ENCODE assay signal across 28 mouse cellular contexts in genomic region chr15:80129982-80130381, GRCm38 (mm10). TPM values are rescaled to one million over a fixed set of nuclear protein-coding genes. Genes with fewer than 3 reads are reported as not detected.
DNase-seq lines count a peak whose midpoint lies in the region; ATAC-seq and TF ChIP-seq lines count a peak whose summit lies in the region.
"Had no signal": no experiment of that assay in that cellular context is flagged by ENCODE, and none has a peak within 500 bp of the region (broad histone marks: within the 10 kb centered on the region; RNA-seq: fewer than 3 reads in every experiment).

No protein-coding gene starts in this region.

- H3K27me3 ChIP-seq in liver, embryonic 11.5 days (replicated peaks; ENCODE audit: control insufficient read depth, insufficient read depth, low read length): no peaks in the 10 kb centered on the region
- H3K27me3 ChIP-seq in liver, embryonic 14.5 days (ENCODE audit: control insufficient read depth, insufficient read depth, low read length): no peaks in the 10 kb centered on the region
- H3K27me3 ChIP-seq in liver, postnatal 0 days (ENCODE audit: insufficient read depth, low read length): no peaks in the 10 kb centered on the region
- H3K27me3 ChIP-seq: embryonic facial prominence, embryonic 12.5 days; embryonic facial prominence, embryonic 15.5 days; forebrain, embryonic 13.5 days; heart, embryonic 13.5 days; Patski had no signal

- ATAC-seq in liver, embryonic 11.5 days (replicated peaks; ENCODE audit: low FRiP score): no peak
- no peak for ATAC-seq in liver, embryonic 14.5 days (ENCODE audit: insufficient read depth)
- ATAC-seq in liver, postnatal 0 days: no peak
- ATAC-seq: CD4-positive, CD25-positive, alpha-beta regulatory T cell, adult 4 months; forebrain, embryonic 13.5 days; forebrain, embryonic 16.5 days; hindbrain, postnatal 0 days; Patski had no signal

- peak overlapping the region; percentile 56; the same call in 1 of the 2 replicates for H3K4me2 ChIP-seq in liver, embryonic 11.5 days
- peak overlapping the region; percentile 74 for H3K4me2 ChIP-seq in liver, embryonic 14.5 days (ENCODE audit: low read depth)
- H3K4me2 ChIP-seq in liver, postnatal 0 days (ENCODE audit: low read depth, low read length): peak overlapping the region; percentile 59; the same call in 1 of the 2 replicates
- H3K4me2 ChIP-seq: embryonic facial prominence, embryonic 12.5 days; embryonic facial prominence, embryonic 15.5 days; forebrain, embryonic 13.5 days; hindbrain, embryonic 14.5 days had no signal

- no peaks in the 10 kb centered on the region for H3K36me3 ChIP-seq in liver, embryonic 11.5 days (ENCODE audit: control insufficient read depth, insufficient read depth, low read length)
- H3K36me3 ChIP-seq in liver, embryonic 14.5 days (replicated peaks; ENCODE audit: control insufficient read depth, insufficient read depth, low read depth): no peaks in the 10 kb centered on the region
- H3K36me3 ChIP-seq in liver, postnatal 0 days (replicated peaks; ENCODE audit: insufficient read depth, low read length): no peaks in the 10 kb centered on the region; the same call in 1 of the 2 replicates
- H3K36me3 ChIP-seq: embryonic facial prominence, embryonic 12.5 days; embryonic facial prominence, embryonic 15.5 days; heart, embryonic 10.5 days; heart, embryonic 13.5 days had no signal

- peak overlapping the region; percentile 14; the same call in 1 of the 2 replicates for H3K27ac ChIP-seq in bone marrow, adult 2 months (ENCODE audit: control insufficient read depth, insufficient read depth, low read depth, low read length, poor library complexity)
- H3K27ac ChIP-seq in liver, embryonic 11.5 days (ENCODE audit: low read depth, low read length): peak overlapping the region; percentile 95
- peak overlapping the region; percentile 96 for H3K27ac ChIP-seq in liver, embryonic 14.5 days
- peak overlapping the region; percentile 99 for H3K27ac ChIP-seq in liver, postnatal 0 days (ENCODE audit: low read depth)
- H3K27ac ChIP-seq: embryonic facial prominence, embryonic 12.5 days; embryonic facial prominence, embryonic 15.5 days; forebrain, embryonic 10.5 days; forebrain, embryonic 13.5 days; heart, adult 2 months; heart, embryonic 10.5 days; heart, embryonic 13.5 days; hindbrain, embryonic 14.5 days; hindbrain, postnatal 0 days had no signal

- DNase-seq in liver, embryonic 11.5 days (ENCODE audit: low spot score): no peak
- DNase-seq in liver, embryonic 14.5 days (ENCODE audit: low read depth in 3 of 3, low spot score in 3 of 3): peak in 1 of 3 experiments; percentile 36
- no peak for DNase-seq in liver, postnatal 0 days
- no peak for DNase-seq in thymus, postnatal 4 days
- DNase-seq in layer of hippocampus, adult 11-12 months (ENCODE audit: low spot score): no peak
- no peak for DNase-seq in MN1 (ENCODE audit: low spot score)
- no peak for DNase-seq in thymus, postnatal 10 days (ENCODE audit: low spot score in 2 of 2)
- DNase-seq: adrenal gland, postnatal 10 days; adrenal gland, postnatal 36 days; cerebellum, adult 11 months; cerebellum, adult 2 months; gastrocnemius, postnatal 10 days; gastrocnemius, postnatal 36 days; heart, adult 2 months; heart, postnatal 14 days; heart, postnatal 4 days had no signal

- peak; percentile 58 for TF ChIP-seq EP300 in liver, embryonic 14.5 days (IDR thresholded peaks at IDR 0.05; ENCODE audit: low read depth)
- peak; percentile 67 for TF ChIP-seq EP300 in liver, postnatal 0 days (IDR thresholded peaks at IDR 0.05; ENCODE audit: low read depth)

- 72% methylated on average over 6 of the region's 6 CpGs for WGBS in bone marrow, adult 2 months
- 66% methylated on average over 6 of the region's 6 CpGs for WGBS in liver, embryonic 11.5 days
- WGBS in liver, embryonic 14.5 days (ENCODE audit: insufficient replicate concordance): 40% methylated on average over 6 of the region's 6 CpGs
- WGBS in liver, postnatal 0 days (ENCODE audit: insufficient replicate concordance): 69% methylated on average over 6 of the region's 6 CpGs

- H3K4me1 ChIP-seq in bone marrow, adult 2 months (ENCODE audit: control insufficient read depth, insufficient read depth, low read length): peaks cover 4% of the 10 kb centered on the region
- H3K4me1 ChIP-seq in liver, embryonic 11.5 days (replicated peaks; ENCODE audit: control insufficient read depth, insufficient read depth, low read length): peaks cover 39% of the 10 kb centered on the region
- H3K4me1 ChIP-seq in liver, embryonic 14.5 days (replicated peaks; ENCODE audit: control insufficient read depth in 2 of 2, insufficient read depth in 2 of 2, low read length in 1 of 2): peaks cover 48 to 60% of the 10 kb centered on the region in 2 experiments
- peaks cover 46% of the 10 kb centered on the region for H3K4me1 ChIP-seq in liver, postnatal 0 days (ENCODE audit: insufficient read depth)

- no peak overlapping the region for H3K9ac ChIP-seq in liver, embryonic 11.5 days (ENCODE audit: low read depth, low read length)
- peak overlapping the region; percentile 72 for H3K9ac ChIP-seq in liver, embryonic 14.5 days (replicated peaks)
- H3K9ac ChIP-seq in liver, postnatal 0 days (replicated peaks): no peak overlapping the region
- H3K9ac ChIP-seq: embryonic facial prominence, embryonic 12.5 days; embryonic facial prominence, embryonic 15.5 days; forebrain, embryonic 13.5 days; heart, embryonic 13.5 days; hindbrain, embryonic 14.5 days had no signal

- TF ChIP-seq POLR2A in bone marrow, adult 2 months (IDR thresholded peaks at IDR 0.05; ENCODE audit: borderline replicate concordance, control insufficient read depth, low read depth, low read length): no peak

- no peaks in the 10 kb centered on the region for H3K9me3 ChIP-seq in liver, embryonic 11.5 days (ENCODE audit: control insufficient read depth, low read length)
- no peaks in the 10 kb centered on the region for H3K9me3 ChIP-seq in liver, embryonic 14.5 days (ENCODE audit: control insufficient read depth, low read length)
- H3K9me3 ChIP-seq in liver, postnatal 0 days (ENCODE audit: low read length): no peaks in the 10 kb centered on the region
- H3K9me3 ChIP-seq: embryonic facial prominence, embryonic 12.5 days; embryonic facial prominence, embryonic 15.5 days; forebrain, embryonic 10.5 days; forebrain, embryonic 13.5 days; heart, embryonic 10.5 days; heart, embryonic 13.5 days had no signal

- no peak overlapping the region for H3K4me3 ChIP-seq in bone marrow, adult 2 months (replicated peaks; ENCODE audit: control insufficient read depth, low read depth, low read length)
- H3K4me3 ChIP-seq in liver, embryonic 11.5 days (ENCODE audit: low read depth, low read length): no peak overlapping the region
- H3K4me3 ChIP-seq in liver, embryonic 14.5 days (ENCODE audit: insufficient read depth in 1 of 2, low read depth in 2 of 2, low read length in 2 of 2): no peak overlapping the region
- no peak overlapping the region for H3K4me3 ChIP-seq in liver, postnatal 0 days (ENCODE audit: low read depth, low read length)
- H3K4me3 ChIP-seq: embryonic facial prominence, embryonic 12.5 days; embryonic facial prominence, embryonic 15.5 days; forebrain, embryonic 10.5 days; forebrain, embryonic 13.5 days; heart, adult 2 months; heart, embryonic 10.5 days; heart, embryonic 13.5 days had no signal

- no peak for TF ChIP-seq CTCF in bone marrow, adult 2 months (IDR thresholded peaks at IDR 0.05; ENCODE audit: control insufficient read depth, insufficient read depth, low read length)
- TF ChIP-seq CTCF in liver, embryonic 14.5 days (IDR thresholded peaks at IDR 0.05; ENCODE audit: low read depth): no peak
- TF ChIP-seq CTCF in liver, postnatal 0 days (IDR thresholded peaks at IDR 0.05; ENCODE audit: low read depth): no peak

RNA-seq across cellular contexts. Expression of gene Tab1, which starts 2.9 kb away (rescaled TPM):
- 17.0 and 26.6 TPM in 2 replicates for polyA plus RNA-seq in bone marrow, adult 2 months (2011; ENCODE audit: insufficient read depth, insufficient read length, low replicate concordance, missing spikeins)
- 25.9 and 28.7 TPM in 2 replicates for polyA plus RNA-seq in liver, embryonic 11.5 days (2014; fragmentation: Nextera tagmentation; extraction: Ambion mirVana)
- 11.2 and 11.9 TPM in 2 replicates for polyA plus RNA-seq in liver, embryonic 14.5 days (2012; rRNA removed)
- 9.4 and 10.8 TPM in 2 replicates for polyA plus RNA-seq in liver, embryonic 14.5 days (2014; fragmentation: Nextera tagmentation; extraction: Ambion mirVana)
- 7.0 and 7.5 TPM in 2 replicates for polyA plus RNA-seq in liver, postnatal 0 days (2015; fragmentation: Nextera tagmentation; extraction: Ambion mirVana)

RNA-seq across cellular contexts. Expression of gene Rpl3, which starts 38.3 kb away (rescaled TPM):
- polyA plus RNA-seq in bone marrow, adult 2 months (2011; ENCODE audit: insufficient read depth, insufficient read length, low replicate concordance, missing spikeins): 708 and 1,315 TPM in 2 replicates
- polyA plus RNA-seq in liver, embryonic 11.5 days (2014; fragmentation: Nextera tagmentation; extraction: Ambion mirVana): 1,449 and 1,469 TPM in 2 replicates
- polyA plus RNA-seq in liver, embryonic 14.5 days (2012; rRNA removed): 530 and 765 TPM in 2 replicates
- 774 and 804 TPM in 2 replicates for polyA plus RNA-seq in liver, embryonic 14.5 days (2014; fragmentation: Nextera tagmentation; extraction: Ambion mirVana)
- polyA plus RNA-seq in liver, postnatal 0 days (2015; fragmentation: Nextera tagmentation; extraction: Ambion mirVana): 394 and 407 TPM in 2 replicates

RNA-seq across cellular contexts. Expression of gene Syngr1, which starts 38.8 kb away (rescaled TPM):
- 10.7 and 13.4 TPM in 2 replicates for polyA plus RNA-seq in bone marrow, adult 2 months (2011; ENCODE audit: insufficient read depth, insufficient read length, low replicate concordance, missing spikeins)
- polyA plus RNA-seq in liver, embryonic 11.5 days (2014; fragmentation: Nextera tagmentation; extraction: Ambion mirVana): 32.2 and 38.6 TPM in 2 replicates
- 10.4 and 12.0 TPM in 2 replicates for polyA plus RNA-seq in liver, embryonic 14.5 days (2012; rRNA removed)
- polyA plus RNA-seq in liver, embryonic 14.5 days (2014; fragmentation: Nextera tagmentation; extraction: Ambion mirVana): 14.4 and 17.3 TPM in 2 replicates
- 10.3 and 10.4 TPM in 2 replicates for polyA plus RNA-seq in liver, postnatal 0 days (2015; fragmentation: Nextera tagmentation; extraction: Ambion mirVana)

RNA-seq across cellular contexts. Expression of gene Mgat3, which starts 43.5 kb away (rescaled TPM):
- polyA plus RNA-seq in bone marrow, adult 2 months (2011; ENCODE audit: insufficient read depth, insufficient read length, low replicate concordance, missing spikeins): 0.97 TPM in 1 of 2 replicates, not detected in the other
- 2.5 and 2.7 TPM in 2 replicates for polyA plus RNA-seq in liver, embryonic 11.5 days (2014; fragmentation: Nextera tagmentation; extraction: Ambion mirVana)
- 0.95 and 1.0 TPM in 2 replicates for polyA plus RNA-seq in liver, embryonic 14.5 days (2012; rRNA removed)
- 0.33 and 0.45 TPM in 2 replicates for polyA plus RNA-seq in liver, embryonic 14.5 days (2014; fragmentation: Nextera tagmentation; extraction: Ambion mirVana)
- polyA plus RNA-seq in liver, postnatal 0 days (2015; fragmentation: Nextera tagmentation; extraction: Ambion mirVana): 0.12 and 0.14 TPM in 2 replicates

Comparison
In these comparisons a context has a peak if more than half of its experiments do, and no peak if none do; other contexts are left out.
1. H3K27ac ChIP-seq: peak in every context shown above with its lines; median percentile 99 in liver, postnatal 0 days; 96 in liver, embryonic 14.5 days; 95 in liver, embryonic 11.5 days; 14 in bone marrow, adult 2 months.